Mouse (Mus musculus) cortical plate, adult 2 months (tissue): ENCODE data around the gene Tmem200b.

ENCODE experiments used
- CTCF ChIP-seq: fragments of 200-500 bp; IDR thresholded peaks from 2 replicates; pipeline ENCODE4 v1.5.1; 2011; ENCODE audit warnings: mild to moderate bottlenecking, control low read depth, low read length; ENCODE audit not compliant: insufficient read depth; ENCODE audit errors: extremely low read depth
- POLR2A ChIP-seq: fragments of 200-500 bp; IDR thresholded peaks from 2 replicates; pipeline ENCODE4 v1.6.1; 2011; ENCODE audit warnings: mild to moderate bottlenecking, low read length, control low read depth; ENCODE audit not compliant: insufficient read depth; ENCODE audit errors: extremely low read depth

DNA sequence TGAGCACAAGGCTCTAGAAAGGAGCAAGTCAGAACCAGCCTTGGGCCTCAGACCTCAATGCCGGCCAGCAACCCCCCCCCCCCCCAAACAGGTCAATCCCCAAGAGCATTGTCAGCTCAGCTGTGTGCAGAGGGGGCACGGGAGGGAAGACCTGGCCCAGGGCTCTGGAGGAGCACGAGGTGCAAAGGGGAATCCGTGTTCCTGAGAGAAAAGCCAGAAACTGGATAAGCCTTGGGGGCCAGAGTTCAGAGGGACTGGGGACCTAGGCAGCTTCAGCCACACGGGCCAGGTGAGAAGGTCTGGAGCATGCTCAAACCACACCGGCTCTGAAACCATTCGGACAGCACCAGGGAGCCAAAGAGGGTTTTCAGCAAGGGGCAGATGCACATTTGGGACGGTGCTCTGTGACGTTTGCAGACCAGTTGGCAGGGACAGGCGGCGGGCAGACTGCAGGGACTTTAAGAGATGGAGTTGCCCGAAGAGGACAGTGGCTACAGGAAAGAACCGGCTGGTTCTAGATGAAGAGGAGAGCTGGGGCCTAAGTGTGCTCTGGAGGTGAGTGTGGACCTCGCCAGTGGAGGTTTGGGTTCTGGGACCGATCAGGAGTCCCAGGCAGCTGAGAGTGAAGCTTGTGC lies 1.9 kb upstream of the Tmem200b start:
- TF ChIP-seq POLR2A (no peak), CTCF (no peak)
